Mouse (Mus musculus): ENCODE data around the gene Gm47996.
A peak's percentile ranks its signal among the peaks of the same experiment; 100 is the strongest.

Gm47996 gene

DNA sequence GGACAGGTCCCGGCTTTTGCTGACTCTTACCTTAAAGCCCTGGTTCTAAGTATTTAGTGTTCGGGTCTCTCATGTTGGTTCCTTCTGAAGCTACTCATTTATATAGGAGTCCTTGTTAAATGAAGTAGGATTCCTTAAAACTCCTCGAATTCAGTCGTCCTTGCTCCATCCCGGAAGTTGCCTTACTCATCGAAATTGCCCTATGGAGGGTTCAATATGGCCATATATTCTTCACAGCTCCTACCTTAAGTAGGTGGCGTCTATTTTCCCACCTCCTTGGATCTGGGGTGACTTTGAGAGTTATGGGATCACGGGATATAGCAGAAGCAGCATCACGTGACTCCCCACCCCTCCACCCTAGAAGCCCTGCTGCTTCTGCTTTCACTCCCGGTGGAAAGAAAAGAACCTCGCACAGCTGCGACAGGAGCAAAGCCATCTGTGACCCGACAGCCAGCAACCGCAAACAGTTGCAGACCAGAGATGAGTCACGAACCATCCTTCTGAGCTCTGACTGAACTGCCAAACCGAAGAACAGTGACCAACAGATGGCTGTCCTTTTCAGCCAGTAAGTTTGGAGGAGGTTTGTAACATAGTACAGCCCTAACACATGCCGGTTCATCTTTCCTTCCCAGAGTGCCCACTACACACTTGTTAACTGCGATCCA is 40.7 kb downstream of the Gm47996 start:
- peak; percentile 37 to 52 for DNase-seq

GRCm38 (mm10) chr1:151251194-151252010 is 41.5 kb downstream of the Gm47996 start:
- DNase-seq: no peak

GRCm38 (mm10) chr1:151255422-151255821 is 45.5 kb downstream of the Gm47996 start:
- no peak for DNase-seq

DNA sequence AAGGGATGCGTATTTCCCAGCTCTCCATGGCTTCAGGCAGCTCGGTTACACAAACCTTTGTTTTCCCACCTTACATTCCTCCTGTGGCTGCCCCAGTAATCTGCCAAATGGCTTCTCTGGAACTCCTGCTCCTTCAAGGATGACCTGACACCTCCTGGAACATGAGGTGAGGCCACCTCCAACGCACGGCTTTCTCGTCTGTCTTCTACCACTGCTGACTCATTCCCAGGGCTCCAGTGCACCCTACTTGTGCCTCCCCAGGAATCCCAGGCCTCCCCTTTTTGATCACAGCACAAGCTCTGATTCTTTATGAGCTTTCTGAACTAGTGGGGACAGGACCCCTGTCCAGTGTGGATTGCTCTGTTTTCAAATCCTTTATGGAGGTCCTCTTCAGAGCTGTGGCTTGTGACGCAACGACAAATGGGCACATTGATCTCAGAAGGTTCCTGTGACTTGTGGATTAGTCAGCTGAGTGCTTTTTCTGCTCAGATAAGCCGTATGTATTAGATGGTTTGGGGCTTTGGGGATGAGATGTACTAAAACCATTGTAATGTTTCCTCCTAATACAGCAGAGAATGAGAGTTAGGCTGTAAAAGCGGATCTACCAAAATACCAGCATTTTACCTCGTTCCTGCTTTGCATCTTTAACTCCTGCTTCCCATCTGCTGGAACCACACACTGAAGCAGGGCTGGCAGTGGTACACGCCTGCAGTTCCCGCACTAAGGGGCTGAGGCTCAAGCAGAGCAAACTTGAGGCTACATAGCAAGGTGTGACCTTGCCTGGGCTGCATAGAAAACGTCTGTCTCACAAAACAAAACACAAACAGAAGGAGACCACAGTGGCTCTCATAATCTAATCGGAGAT is 48.4 kb downstream of the Gm47996 start:
- no peak for DNase-seq

DNA sequence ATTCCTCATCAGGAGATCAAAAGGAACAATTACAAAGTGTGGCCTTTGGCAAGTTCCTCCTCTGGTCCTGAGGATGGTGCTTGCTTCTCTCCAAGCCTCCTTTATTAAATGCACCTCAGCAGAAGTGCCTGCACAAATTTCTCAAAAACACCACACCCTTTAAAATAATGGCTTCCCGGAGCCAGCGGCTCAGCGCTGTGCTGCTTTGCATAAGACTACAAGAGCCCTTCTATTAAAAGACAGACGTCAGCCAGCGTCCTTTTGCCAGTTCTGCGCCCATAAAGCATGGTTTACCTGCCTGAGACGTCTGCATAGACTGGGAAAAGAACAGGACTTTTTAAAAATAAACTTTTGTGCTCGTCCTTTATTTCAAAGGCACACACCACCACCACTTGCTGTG is 49.1 kb downstream of the Gm47996 start:
- no peak for DNase-seq
